Mouse (Mus musculus): ENCODE measurements around the gene Wdr43. TPM values are rescaled to one million over a fixed set of nuclear protein-coding genes. Genes with fewer than 3 reads are reported as not detected.

Wdr43 gene
- 19.9 TPM for polyA plus RNA-seq (2015; fragmentation: Illumina TruSeq; extraction: RNeasy Lipid Tissue Mini Kit (QIAGEN cat#74804); ENCODE audit: insufficient read depth, low read depth, low replicate concordance)

DNA sequence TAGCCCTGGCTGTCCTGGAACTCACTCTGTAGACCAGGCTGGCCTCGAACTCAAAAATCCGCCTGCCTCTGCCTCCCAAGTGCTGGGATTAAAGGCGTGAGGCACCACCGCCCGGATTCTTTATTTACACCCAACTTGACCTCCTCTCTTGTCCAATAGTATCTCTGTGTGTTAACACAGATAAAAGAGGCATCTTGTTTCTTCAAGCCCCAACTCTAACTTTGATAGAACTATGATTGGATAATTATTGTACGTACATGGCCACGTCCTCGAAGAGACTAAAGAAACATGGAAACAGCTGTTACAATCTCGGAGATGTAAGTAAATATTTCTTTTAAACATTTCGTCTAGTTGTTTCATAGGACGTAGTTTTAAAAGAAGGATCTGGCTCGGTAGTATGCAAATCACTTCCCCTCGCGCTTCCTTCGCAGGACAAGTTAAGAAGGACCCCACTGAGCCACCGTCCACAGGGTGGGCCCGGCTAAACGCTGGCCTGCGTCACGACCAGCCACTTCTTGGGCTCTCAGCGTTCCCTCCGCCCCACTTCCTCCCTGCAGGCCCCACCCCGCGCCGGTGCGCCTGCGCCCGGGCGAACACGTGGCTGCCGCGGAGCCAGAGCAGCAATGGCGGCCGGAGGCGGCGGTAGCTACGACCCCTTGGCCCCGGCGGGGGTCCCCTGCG lies at the start of gene Wdr43:
TSS of gene Wdr43 (plus strand) at position 258 of the 681 bp plus-strand sequence.

GRCm38 (mm10) chr17:71673092-71673491 lies 57.4 kb downstream of the Wdr43 start, which contains the start of gene Togaram2:
TSS of gene Togaram2 (plus strand) at chr17:71673261.

Other genes with a start within 250 kb of the Wdr43 start
- gene Gm4707, start 156.0 kb upstream of the Wdr43 start, polyA plus RNA-seq (2015; fragmentation: Illumina TruSeq; extraction: RNeasy Lipid Tissue Mini Kit (QIAGEN cat#74804); ENCODE audit: insufficient read depth, low read depth, low replicate concordance): not detected
- gene Smchd1, start 140.6 kb upstream of the Wdr43 start, polyA plus RNA-seq (2015; fragmentation: Illumina TruSeq; extraction: RNeasy Lipid Tissue Mini Kit (QIAGEN cat#74804); ENCODE audit: insufficient read depth, low read depth, low replicate concordance): 7.8 TPM
- gene Ndc80, start 89.0 kb upstream of the Wdr43 start, polyA plus RNA-seq (2015; fragmentation: Illumina TruSeq; extraction: RNeasy Lipid Tissue Mini Kit (QIAGEN cat#74804); ENCODE audit: insufficient read depth, low read depth, low replicate concordance): not detected
- not detected for gene Spdya, start 63.8 kb upstream of the Wdr43 start, polyA plus RNA-seq (2015; fragmentation: Illumina TruSeq; extraction: RNeasy Lipid Tissue Mini Kit (QIAGEN cat#74804); ENCODE audit: insufficient read depth, low read depth, low replicate concordance)
- not detected for gene Togaram2, start 57.4 kb downstream of the Wdr43 start, polyA plus RNA-seq (2015; fragmentation: Illumina TruSeq; extraction: RNeasy Lipid Tissue Mini Kit (QIAGEN cat#74804); ENCODE audit: insufficient read depth, low read depth, low replicate concordance)
- not detected for gene Pcare, start 137.0 kb downstream of the Wdr43 start, polyA plus RNA-seq (2015; fragmentation: Illumina TruSeq; extraction: RNeasy Lipid Tissue Mini Kit (QIAGEN cat#74804); ENCODE audit: insufficient read depth, low read depth, low replicate concordance)
- 1.5 TPM for gene Clip4, start 152.6 kb downstream of the Wdr43 start, polyA plus RNA-seq (2015; fragmentation: Illumina TruSeq; extraction: RNeasy Lipid Tissue Mini Kit (QIAGEN cat#74804); ENCODE audit: insufficient read depth, low read depth, low replicate concordance)

All from pancreas, adult 10 weeks (tissue).